In the genomic region with DNA sequence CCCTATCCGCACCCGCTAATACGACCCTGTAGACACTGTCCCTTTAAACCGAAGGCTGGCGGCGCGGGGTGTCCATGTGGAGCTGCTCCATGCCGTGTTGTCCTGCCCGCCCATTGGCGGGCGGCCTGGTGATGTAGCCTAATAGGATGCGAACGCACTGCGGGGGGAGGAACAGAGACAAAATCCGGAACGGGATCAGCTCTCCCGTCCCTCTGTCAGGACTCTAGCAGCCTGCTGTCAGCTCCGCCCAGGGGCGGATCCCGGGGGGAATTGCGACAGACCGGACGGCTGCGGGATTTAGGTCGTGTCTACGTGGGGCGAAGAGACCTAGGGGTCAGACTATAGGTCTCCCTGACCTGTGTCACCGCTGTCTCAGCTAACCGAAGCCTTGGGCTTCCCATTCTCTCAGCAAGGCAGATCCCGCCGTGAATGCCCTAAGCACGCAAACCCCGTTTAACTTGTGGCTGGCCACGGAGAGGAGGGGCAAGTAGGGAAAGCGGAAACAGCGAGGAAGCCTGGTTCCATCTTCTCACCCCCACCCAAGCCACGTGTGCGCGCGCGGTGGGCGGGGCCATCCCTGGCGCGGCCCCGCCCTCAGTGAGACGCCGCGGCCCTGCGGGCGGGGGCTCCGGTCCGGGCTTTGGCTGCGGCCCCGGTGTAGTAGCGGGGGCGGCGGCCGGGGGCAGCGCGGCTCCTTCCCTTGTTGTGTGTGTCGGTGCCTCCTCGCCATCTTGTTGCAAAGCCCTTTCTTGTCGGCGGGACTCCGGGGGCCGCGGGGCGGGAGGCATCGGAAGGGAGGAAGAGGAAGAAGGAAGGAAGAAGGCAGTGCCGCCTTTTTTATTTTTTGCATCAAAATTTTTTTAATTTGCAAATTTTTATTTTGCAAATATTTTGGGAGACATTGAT, we compare ENCODE assay signal across 8 mouse cellular contexts. TPM values are rescaled to one million over a fixed set of nuclear protein-coding genes. Genes with fewer than 3 reads are reported as not detected.
DNase-seq lines count a peak whose midpoint lies in the region; ATAC-seq and TF ChIP-seq lines count a peak whose summit lies in the region.

A gene (plus strand): TSS at position 665 of the 906 bp plus-strand sequence.

- peak within 1 kb of the TSS; percentile 87 for H3K9ac ChIP-seq in ES-Bruce4 (ENCODE audit: low read depth, poor library complexity, severe bottlenecking)
- H3K9ac ChIP-seq in forebrain, embryonic 13.5 days = peak within 1 kb of the TSS; percentile 96
- H3K9ac ChIP-seq in liver, postnatal 0 days (replicated peaks) = peak within 1 kb of the TSS; percentile 92
- peak within 1 kb of the TSS; percentile 95 for H3K9ac ChIP-seq in neural tube, embryonic 14.5 days (replicated peaks; ENCODE audit: low read depth, low read length)

- ATAC-seq in cerebellum, adult (ENCODE audit: insufficient number of reproducible peaks, low FRiP score, low TSS enrichment) = peak; percentile 77
- peak; percentile 91 for ATAC-seq in forebrain, embryonic 13.5 days
- peak; percentile 77 for ATAC-seq in liver, postnatal 0 days
- peak; percentile 93 for ATAC-seq in neural tube, embryonic 14.5 days (ENCODE audit: low read depth)

- H3K36me3 ChIP-seq in ES-Bruce4 (ENCODE audit: control insufficient read depth, insufficient read depth, low read length, poor library complexity, severe bottlenecking) = no peaks in the 10 kb centered on the region
- no peaks in the 10 kb centered on the region for H3K36me3 ChIP-seq in forebrain, embryonic 13.5 days (ENCODE audit: poor library complexity, severe bottlenecking)
- no peaks in the 10 kb centered on the region for H3K36me3 ChIP-seq in liver, postnatal 0 days (replicated peaks; ENCODE audit: insufficient read depth, low read length)
- H3K36me3 ChIP-seq in neural tube, embryonic 14.5 days (ENCODE audit: control insufficient read depth, insufficient read depth, low read length) = no peaks in the 10 kb centered on the region

- WGBS in forebrain, embryonic 13.5 days = under 1% methylated on average over 70 of the region's 70 CpGs
- under 1% methylated on average over 70 of the region's 70 CpGs for WGBS in large intestine, adult 2 months
- WGBS in liver, postnatal 0 days (ENCODE audit: insufficient replicate concordance) = under 1% methylated on average over 67 of the region's 70 CpGs
- WGBS in neural tube, embryonic 14.5 days = under 1% methylated on average over 63 of the region's 70 CpGs

- peaks cover 11% of the 10 kb centered on the region for H3K4me1 ChIP-seq in ES-Bruce4 (ENCODE audit: control insufficient read depth, insufficient read depth, low read length)
- H3K4me1 ChIP-seq in forebrain, embryonic 13.5 days = peaks cover 42% of the 10 kb centered on the region
- peaks cover 68% of the 10 kb centered on the region for H3K4me1 ChIP-seq in liver, postnatal 0 days (ENCODE audit: insufficient read depth)
- peaks cover 21% of the 10 kb centered on the region for H3K4me1 ChIP-seq in neural tube, embryonic 14.5 days (ENCODE audit: control insufficient read depth, insufficient read depth, low read length)

- no peaks in the 10 kb centered on the region for H3K9me3 ChIP-seq in ES-Bruce4 (replicated peaks; ENCODE audit: control insufficient read depth, insufficient read depth, low read length, poor library complexity, severe bottlenecking)
- H3K9me3 ChIP-seq in forebrain, embryonic 13.5 days (replicated peaks) = no peaks in the 10 kb centered on the region
- no peaks in the 10 kb centered on the region for H3K9me3 ChIP-seq in liver, postnatal 0 days (ENCODE audit: low read length)
- no peaks in the 10 kb centered on the region for H3K9me3 ChIP-seq in neural tube, embryonic 14.5 days (ENCODE audit: control insufficient read depth, low read length)

- no peak for TF ChIP-seq POLR2A in ES-Bruce4 (IDR thresholded peaks at IDR 0.05; ENCODE audit: insufficient read depth, low read length)

- H3K27me3 ChIP-seq in ES-Bruce4 (ENCODE audit: control insufficient read depth, insufficient read depth, low read length, poor library complexity, severe bottlenecking) = no peaks in the 10 kb centered on the region
- no peaks in the 10 kb centered on the region; the same call in 1 of the 2 replicates for H3K27me3 ChIP-seq in forebrain, embryonic 13.5 days
- no peaks in the 10 kb centered on the region for H3K27me3 ChIP-seq in liver, postnatal 0 days (ENCODE audit: insufficient read depth, low read length)
- no peaks in the 10 kb centered on the region for H3K27me3 ChIP-seq in neural tube, embryonic 14.5 days (ENCODE audit: control insufficient read depth, insufficient read depth, low read length)

- DNase-seq in heart, postnatal 10 days = peak; percentile 99
- peak; percentile 97 for DNase-seq in large intestine, adult 2 months (ENCODE audit: low read depth, low spot score)
- peak; percentile 96 for DNase-seq in liver, postnatal 0 days
- peak; percentile 97 for DNase-seq in testis, postnatal 10 days (ENCODE audit: low spot score)

- TF ChIP-seq CTCF in ES-Bruce4 (IDR thresholded peaks at IDR 0.05; ENCODE audit: low read depth, low read length) = no peak
- no peak for TF ChIP-seq CTCF in liver, postnatal 0 days (IDR thresholded peaks at IDR 0.05; ENCODE audit: low read depth)

- TF ChIP-seq EP300 in ES-Bruce4 (IDR thresholded peaks at IDR 0.05; ENCODE audit: insufficient read depth, low read depth, low read length) = peak; percentile 66; the same call in 1 of the 2 replicates
- TF ChIP-seq EP300 in liver, postnatal 0 days (IDR thresholded peaks at IDR 0.05; ENCODE audit: low read depth) = peak; percentile 40; the same call in 1 of the 2 replicates

- H3K4me2 ChIP-seq in forebrain, embryonic 13.5 days = peak within 1 kb of the TSS; percentile 91
- H3K4me2 ChIP-seq in liver, postnatal 0 days (ENCODE audit: low read depth, low read length) = peak within 1 kb of the TSS; percentile 89
- peak within 1 kb of the TSS; percentile 76 for H3K4me2 ChIP-seq in neural tube, embryonic 14.5 days (ENCODE audit: low read depth, low read length)

- H3K27ac ChIP-seq in ES-Bruce4 (ENCODE audit: insufficient read depth, low read length) = peak within 1 kb of the TSS; percentile 75
- H3K27ac ChIP-seq in forebrain, embryonic 13.5 days = peak within 1 kb of the TSS; percentile 96
- H3K27ac ChIP-seq in liver, postnatal 0 days (ENCODE audit: low read depth) = peak within 1 kb of the TSS; percentile 98
- peak within 1 kb of the TSS; percentile 95 for H3K27ac ChIP-seq in neural tube, embryonic 14.5 days (ENCODE audit: low read depth, low read length)

- peak within 1 kb of the TSS; percentile 81 for H3K4me3 ChIP-seq in ES-Bruce4 (ENCODE audit: low read depth, low read length)
- peak within 1 kb of the TSS; percentile 97 for H3K4me3 ChIP-seq in forebrain, embryonic 13.5 days
- H3K4me3 ChIP-seq in liver, postnatal 0 days (ENCODE audit: low read depth, low read length) = peak within 1 kb of the TSS; percentile 85
- H3K4me3 ChIP-seq in neural tube, embryonic 14.5 days (ENCODE audit: low read depth, low read length) = peak within 1 kb of the TSS; percentile 96

- intact Hi-C loops in heart, postnatal 10 days (cut with DNase I) = loop anchor here (1.0 kb wide), 1 partner anchor 8 kb away; no protein-coding TSS in a partner anchor

RNA-seq across cellular contexts. Expression of the gene that starts here (rescaled TPM):
- polyA plus RNA-seq in ES-Bruce4 (2011; ENCODE audit: insufficient read depth, insufficient read length, low read depth, missing spikeins) = 15.4 and 17.1 TPM in 2 replicates
- polyA plus RNA-seq in forebrain, embryonic 13.5 days (2015; fragmentation: Nextera tagmentation; extraction: Ambion mirVana) = 6.8 and 8.1 TPM in 2 replicates
- total RNA-seq in heart, postnatal 10 days (2021) = 10 to 100 TPM; 12.1 to 14.6 TPM
- 10.9 and 11.8 TPM in 2 replicates for polyA plus RNA-seq in large intestine, adult 2 months (2012; rRNA removed)
- polyA plus RNA-seq in liver, postnatal 0 days (2015; fragmentation: Nextera tagmentation; extraction: Ambion mirVana) = 1.3 and 1.4 TPM in 2 replicates
- 7.6 and 9.4 TPM in 2 replicates for polyA plus RNA-seq in neural tube, embryonic 14.5 days (2014; fragmentation: Nextera tagmentation; extraction: Ambion mirVana)

Comparison
In these comparisons a context has a peak if more than half of its experiments do, and no peak if none do; other contexts are left out.
1. Peak in every context shown above with its lines: DNase-seq, ATAC-seq, H3K4me3 ChIP-seq and H3K27ac ChIP-seq.